Mouse (Mus musculus): ENCODE measurements around the gene Def6.

- TF ChIP-seq GATA1 (IDR thresholded peaks at IDR 0.05; ENCODE audit: borderline replicate concordance, low read length) (no peak), FLI1 (IDR thresholded peaks at IDR 0.05; ENCODE audit: low read length) (no peak)
Observed at GRCm38 (mm10) chr17:28271537-28272266, 64.1 kb downstream of the Def6 start.

Measured in megakaryocyte, embryonic 14.5 days (primary cell).